Mouse (Mus musculus): ENCODE measurements around the gene Stk17b.

Gene Stk17b

DNA sequence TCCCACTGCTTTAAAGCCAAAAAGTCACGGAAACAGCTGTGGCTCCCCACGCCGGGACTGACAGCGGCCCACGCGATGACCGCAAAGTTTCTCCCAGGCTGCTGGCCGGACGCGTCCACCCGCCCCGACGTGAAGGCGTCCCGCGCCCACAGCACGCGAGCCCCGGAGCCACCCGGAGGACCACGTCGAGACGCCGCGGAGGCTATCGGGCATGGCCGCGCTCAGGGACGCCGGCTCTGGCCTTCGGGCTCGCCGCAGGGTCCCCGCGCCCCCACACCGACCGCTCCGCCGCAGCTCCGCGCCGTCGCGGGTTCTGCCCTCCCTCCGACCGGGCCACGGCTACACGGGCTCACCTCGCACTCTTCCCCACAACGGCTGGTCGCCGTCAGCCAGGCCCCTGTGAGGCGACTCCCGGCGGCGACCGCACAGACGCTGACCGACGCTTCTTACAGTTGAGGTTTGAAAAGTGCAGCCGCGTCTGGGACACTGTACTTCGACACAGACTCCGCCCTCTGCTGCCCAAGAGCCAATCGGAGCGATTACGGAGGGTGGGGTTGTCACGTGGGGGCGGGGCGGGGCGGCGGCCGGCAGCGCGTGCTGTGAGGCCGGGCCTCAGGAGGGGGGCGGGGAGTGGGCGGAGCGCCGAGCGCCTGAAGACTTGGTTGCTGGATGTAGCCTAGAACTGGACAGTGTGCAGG, at the start of gene Stk17b:
Gene Stk17b, minus strand, starts transcription at position 504 of the 698 bp plus-strand sequence.
- CTCF ChIA-PET: interaction anchor here (0.6 to 0.7 kb wide), 2 partner anchors 9 to 12 kb away, joined by 4 to 7 read pairs; no protein-coding TSS in a partner anchor

DNA sequence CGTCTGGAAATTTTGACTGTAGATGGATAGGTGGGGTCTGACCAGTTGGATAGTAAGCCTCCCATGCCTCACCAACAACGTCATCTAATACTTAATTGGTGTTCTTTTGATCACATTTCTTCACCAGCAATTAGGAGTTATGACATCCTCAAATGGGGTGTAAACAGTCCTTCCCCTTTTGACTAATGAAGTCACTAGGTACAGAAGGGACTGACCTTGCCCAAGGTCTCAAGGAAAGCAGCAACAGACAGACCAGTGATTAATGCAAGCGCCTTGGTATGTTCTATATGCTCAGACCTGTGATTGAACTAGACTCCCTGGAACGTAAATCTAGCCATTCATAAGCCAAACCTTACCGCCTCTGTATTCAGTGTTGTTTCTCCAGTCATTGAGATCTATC, 45.3 kb upstream of the Stk17b start:
- CTCF ChIA-PET: no interaction called here

DNA sequence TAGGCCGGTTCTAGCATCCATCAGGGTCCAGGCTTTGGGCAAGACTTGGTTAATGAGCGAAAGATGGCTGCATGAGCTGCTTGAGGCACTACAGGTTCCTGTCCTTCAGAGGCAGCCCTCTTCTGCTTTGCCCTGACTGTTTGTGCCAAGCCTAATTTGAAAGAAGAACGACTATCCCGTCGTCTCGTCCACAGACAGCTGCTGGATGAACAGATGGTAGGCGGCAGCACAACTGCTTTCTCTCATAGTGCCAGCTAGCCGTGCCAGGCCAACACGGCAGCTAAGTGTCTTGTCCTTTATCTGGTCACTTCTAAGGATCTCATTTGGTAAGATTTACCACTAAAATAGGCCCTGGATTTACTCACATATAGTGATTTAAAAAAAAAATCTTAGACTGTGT, 44.1 kb upstream of the Stk17b start:
- CTCF ChIA-PET: interaction anchor here (0.6 to 1.3 kb wide), 3 partner anchors 9 to 56 kb away, joined by 3 to 4 read pairs (median 3); no protein-coding TSS in a partner anchor

DNA sequence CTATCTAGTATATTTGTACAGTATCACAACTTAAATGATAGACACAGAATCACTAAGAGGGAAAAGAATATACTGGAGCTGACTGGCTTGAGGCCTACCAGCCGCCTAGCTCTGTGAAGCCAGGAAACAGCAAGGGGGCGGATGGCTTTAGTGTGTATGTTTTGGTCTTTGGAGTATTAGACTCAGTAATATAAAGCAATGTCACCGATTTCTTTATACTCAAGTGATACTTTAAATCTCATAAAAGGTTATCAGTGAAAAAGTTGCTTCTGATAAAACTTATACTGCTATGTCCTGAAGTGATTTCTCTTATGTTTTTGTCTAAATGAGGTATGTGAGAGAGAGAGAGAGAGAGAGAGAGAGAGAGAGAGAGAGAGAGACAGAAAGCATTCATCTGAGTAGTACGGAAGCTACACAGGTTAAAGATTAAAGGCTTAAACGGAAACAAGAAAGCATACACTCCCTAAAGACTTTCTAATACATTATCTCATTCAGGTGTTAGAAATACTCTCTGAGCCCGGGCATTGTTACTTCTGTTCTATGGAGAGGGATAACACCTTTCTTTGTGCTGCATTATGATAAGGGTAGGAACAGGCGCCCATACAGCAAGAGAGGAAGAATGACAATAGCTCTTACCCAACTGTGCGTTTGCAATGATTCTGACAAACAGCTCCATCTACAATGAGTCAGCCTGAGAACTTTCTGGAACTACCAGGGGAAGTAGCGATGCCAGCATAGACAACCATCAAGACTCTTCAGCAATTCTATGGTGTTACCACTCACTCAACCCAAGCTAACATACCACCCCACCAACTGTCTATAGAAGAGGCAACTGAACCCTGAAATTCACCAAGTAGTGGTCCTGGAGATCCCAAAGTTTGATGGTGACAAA, 39.7 kb upstream of the Stk17b start:
- CTCF ChIA-PET: interaction anchor here (0.6 to 1.9 kb wide), 3 partner anchors 50 to 883 kb away, joined by 3 to 6 read pairs (median 5); no protein-coding TSS in a partner anchor

DNA sequence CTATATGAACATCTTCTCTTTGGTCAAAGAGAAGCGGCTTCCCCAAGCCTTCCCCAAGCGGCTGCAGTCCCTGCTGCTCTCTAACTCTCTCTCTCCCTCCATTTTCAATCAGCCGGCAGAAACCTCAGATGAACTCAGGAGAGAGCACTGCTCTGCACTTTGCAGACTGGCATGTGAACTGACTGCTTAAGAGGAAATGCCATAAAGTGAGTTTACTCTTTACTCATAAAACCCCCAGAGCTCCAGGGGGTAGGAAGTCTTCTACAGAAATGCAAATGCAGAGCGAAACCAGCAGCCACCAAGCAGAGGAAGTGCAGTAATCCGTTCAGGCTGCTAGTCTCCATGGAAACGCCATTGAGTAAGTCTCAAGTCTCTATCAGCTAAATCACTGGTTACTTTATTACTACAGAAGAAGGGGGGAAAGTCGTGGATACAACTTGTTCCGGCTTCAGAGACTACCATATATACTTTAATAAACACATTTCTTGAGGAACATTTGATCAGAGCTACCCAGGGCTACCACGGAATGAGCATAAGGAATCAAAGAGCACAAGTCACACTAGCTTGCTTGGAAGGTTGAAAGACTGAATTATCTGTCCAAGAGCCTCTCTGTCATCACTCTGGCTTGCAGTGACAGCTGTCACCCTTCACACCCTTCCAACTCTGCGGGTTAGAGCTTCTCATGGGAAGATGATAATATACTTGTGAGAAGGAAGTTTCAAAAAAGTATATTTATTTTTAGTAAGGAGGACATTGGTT, 38.8 kb upstream of the Stk17b start:
- CTCF ChIA-PET: interaction anchor here (1.1 to 1.9 kb wide), 2 partner anchors 49 to 66 kb away, joined by 3 to 5 read pairs; no protein-coding TSS in a partner anchor

DNA sequence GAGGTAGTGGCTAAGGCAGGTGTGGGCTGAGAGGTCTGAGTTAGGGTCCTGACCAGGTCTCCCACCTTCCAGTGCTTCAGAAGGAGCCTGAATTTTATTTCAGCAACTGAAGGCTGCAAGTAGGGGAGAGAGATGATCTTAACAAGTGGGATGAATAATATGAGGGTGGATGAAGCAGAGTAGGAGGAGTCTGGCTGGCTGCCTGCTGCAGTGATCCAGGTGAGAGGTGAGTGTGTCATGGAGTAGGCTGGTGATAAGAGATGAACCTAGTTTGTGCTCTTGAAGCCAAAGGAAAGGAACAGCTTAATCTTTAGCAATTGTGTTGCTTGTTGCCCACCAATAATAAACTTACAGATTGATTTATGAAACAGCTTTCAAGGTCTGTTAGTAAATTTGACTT, 37.0 kb upstream of the Stk17b start:
- CTCF ChIA-PET: interaction anchor here (1.0 kb wide), 1 partner anchor 44 kb away, joined by 20 read pairs; no protein-coding TSS in a partner anchor

DNA sequence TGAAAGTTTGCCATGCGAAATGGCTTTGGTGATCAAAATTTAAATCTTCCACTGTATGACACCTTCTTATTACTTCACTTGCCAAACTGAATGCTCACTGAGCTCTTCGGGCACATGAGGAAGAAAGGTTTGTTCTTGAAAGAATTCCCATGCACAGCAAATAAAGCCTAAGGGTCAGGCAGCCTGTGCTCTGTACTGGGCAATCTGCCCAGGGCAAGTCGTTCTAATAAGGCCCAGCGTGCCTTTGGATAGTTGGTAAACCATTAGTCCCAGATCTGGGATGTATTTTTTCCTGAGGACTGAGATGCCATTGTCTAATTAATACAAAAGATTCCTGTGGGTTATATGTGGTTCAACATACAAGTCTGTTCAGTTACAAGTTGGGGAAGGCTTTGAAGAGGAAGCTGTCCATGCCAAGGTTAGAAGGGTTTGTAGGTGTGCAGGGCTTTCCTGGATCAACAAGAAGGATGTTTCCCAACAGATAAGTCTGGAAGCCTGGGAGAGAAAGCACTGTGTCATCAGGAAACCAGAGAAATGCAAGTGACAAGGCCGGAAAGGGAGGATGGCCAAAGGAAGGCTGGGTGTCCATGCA, 35.1 kb upstream of the Stk17b start:
- CTCF ChIA-PET: interaction anchor here (0.6 to 0.7 kb wide), 2 partner anchors 19 to 63 kb away, joined by 3 to 19 read pairs; no protein-coding TSS in a partner anchor

DNA sequence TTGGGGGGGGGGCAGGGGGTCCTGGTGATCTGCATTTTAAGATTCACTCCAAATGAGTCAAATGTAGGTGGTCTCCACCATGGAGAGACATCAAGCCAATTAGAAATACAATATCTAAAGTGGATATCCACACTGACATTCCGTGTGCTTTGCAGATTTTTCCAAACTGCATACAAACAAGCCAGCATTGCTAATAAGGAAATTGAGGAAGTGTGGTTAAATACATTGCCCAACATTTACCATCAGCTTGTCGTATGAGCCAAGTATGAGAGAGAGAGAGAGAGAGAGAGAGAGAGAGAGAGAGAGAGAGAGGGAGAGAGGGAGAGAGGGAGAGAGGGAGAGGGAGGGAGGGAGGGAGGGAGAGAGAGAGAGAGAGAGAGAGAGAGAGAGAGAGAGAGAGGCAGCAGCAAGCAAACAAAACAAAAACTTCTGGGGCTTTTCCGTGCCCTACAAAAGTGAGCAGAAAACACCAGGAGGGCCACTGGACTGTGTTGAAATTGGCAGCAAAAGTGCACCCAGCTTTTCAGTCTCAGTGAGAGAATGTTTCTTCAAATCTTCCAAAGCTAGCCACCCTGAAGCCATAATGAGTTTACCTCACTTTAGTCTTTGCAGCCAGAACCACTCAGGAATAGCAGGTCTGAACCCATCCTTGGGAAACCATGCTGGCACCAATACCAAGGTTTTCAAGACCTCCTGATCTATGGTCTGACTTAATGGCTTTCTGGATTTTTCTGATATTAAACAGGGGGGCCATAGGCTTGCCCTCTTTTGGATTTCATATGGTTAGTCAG, 33.2 kb upstream of the Stk17b start:
- CTCF ChIA-PET: interaction anchor here (0.6 to 1.8 kb wide), 9 partner anchors 10 to 70 kb away, joined by 3 to 17 read pairs (median 4); no protein-coding TSS in a partner anchor

DNA sequence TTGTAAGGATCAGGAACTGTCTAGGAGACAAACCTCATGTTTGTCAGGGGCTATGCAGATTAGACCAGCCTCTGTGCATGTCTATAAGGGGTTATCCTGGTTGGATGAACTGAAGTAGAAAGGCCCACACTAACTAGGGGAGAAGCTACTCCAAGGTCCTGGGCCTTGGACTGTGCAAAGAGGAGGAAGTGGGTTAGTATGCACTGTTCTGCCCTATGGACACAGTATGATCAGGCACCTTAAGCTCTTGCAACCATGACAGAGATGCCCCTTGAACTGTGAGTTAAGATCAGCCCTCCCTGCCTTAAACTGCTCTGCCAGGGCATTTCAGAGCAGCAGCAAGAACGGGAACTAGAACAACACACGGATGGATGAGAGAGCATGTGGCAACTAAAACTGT, 31.3 kb upstream of the Stk17b start:
- CTCF ChIA-PET: no interaction called here

DNA sequence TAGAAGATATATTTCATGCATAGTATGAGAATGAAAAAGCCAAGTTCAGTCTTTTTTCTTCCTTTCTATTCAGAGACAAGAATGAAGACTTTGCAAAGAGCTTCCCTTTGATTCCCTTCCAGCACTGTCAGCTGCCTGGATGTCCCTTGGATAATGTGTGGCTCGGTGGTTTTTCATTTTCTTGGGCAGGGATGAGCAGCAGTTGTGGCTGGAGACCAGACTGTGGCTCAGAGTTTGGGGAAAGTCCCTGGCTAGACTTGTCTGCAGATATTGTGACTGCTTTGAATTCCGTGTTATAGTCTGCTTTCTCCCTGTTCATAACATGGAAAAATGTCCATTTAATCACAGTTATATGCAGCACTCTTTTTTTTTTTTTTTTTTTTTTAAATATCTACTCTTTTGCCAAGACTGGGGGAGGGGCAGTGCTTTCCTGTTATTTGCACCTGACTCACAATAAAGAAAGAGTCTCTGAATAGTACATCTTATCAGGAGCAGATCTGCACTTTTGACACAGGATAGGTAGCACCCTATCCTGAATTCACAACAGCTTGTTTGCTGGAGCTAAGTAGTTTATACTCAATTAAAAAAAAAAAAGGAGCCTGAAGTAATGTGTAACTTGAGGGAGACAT, 29.2 kb upstream of the Stk17b start:
- CTCF ChIA-PET: no interaction called here

DNA sequence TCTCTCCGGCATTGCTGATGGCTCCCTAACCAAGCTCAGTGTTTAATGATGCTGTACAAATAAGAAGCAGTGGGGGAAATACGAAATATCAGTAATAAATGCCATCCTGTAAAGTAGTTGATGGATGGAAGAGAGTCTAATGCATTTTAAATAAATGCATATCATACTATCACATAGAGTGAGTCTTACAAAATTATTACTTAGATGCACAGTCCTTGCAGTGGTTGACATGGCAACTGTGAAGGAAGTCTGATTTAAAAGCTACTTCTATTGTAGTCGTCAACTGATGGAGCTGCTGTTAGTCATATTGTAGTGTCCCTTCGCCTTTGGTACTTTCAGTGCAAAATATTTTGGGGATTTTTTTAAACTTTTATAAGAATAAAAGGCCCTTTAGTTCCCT, 26.9 kb upstream of the Stk17b start:
- CTCF ChIA-PET: no interaction called here

DNA sequence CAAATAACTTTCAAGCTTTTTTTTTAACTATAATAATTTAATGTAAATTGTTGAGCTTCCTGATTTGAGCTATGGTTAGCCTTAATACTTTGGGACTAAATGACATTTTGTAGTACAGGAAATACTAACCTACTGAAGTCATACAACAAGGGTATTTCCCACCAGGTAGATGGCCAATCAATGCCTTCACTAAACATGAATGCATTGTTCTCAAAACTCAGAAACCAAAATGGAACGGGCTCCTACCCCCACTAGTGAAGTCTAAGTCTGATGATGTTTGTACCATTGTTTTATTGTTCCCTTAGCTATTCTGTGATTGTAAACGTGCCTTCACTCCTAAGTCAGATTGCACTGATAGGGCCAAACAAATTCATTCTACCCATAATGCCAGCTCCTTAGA, 23.2 kb upstream of the Stk17b start:
- CTCF ChIA-PET: interaction anchor here (1.1 kb wide), 1 partner anchor 10 kb away, joined by 3 read pairs; no protein-coding TSS in a partner anchor

DNA sequence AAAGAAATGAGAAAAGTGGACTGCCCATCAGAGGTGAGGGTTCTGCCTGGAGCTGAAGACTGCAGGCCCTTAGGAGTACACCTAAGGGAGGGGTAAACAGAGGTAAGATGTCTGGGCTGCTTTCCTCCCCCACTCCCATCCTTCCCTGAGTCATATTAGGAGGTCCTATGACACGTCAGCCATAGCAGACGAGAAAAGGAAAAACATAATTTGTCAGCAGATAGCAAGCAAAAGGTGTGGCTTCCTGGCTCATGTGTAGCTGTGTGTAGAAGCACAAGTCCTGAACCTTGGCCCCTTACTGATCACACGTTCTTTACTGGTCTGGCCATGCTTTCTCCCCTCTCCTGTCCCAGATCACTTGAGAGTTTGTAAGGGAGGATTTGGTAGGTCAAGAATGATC, 12.8 kb upstream of the Stk17b start:
- CTCF ChIA-PET: interaction anchor here (0.6 to 1.5 kb wide), 2 partner anchors 46 to 48 kb away, joined by 3 to 4 read pairs; no protein-coding TSS in a partner anchor

DNA sequence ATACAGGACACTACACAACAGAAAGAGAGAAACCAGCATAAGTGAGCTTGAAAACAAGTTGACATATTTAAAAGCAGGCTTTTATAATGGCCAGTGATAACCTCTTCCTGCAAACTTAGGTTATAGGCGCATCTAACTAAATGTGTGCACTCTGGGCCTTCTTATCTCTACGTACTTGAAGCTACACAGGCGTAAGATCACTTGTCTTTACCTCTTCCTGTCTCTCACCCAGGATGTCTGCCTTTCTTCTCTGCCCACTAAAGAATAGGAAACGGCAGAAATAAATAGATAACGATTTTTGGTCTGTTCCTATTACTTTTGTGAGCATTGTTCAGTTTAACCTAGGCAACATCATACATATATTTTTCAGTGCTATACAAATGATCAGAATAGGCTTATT, 12.1 kb upstream of the Stk17b start:
- CTCF ChIA-PET: interaction anchor here (0.6 to 1.5 kb wide), 3 partner anchors 22 to 83 kb away, joined by 3 to 12 read pairs (median 4); no protein-coding TSS in a partner anchor

DNA sequence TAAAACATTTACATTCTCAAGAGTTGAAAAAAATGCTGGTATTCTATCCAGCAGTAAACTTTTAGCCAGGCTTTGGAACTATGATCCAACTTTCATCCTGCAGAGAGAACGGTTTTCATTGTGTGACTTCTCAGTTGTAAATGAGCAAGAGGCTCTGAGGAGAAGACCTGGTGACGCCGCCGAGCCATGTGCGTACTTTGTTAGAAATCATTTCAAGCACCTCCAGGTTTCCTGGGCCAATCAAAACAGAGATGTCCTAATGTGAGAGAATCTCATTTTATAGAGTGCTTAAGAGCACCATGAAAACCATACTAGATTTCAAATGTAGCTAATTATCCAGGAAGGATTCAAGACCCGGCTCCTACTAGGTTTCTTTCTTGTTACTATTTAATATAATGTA, 11.2 kb upstream of the Stk17b start:
- CTCF ChIA-PET: no interaction called here

DNA sequence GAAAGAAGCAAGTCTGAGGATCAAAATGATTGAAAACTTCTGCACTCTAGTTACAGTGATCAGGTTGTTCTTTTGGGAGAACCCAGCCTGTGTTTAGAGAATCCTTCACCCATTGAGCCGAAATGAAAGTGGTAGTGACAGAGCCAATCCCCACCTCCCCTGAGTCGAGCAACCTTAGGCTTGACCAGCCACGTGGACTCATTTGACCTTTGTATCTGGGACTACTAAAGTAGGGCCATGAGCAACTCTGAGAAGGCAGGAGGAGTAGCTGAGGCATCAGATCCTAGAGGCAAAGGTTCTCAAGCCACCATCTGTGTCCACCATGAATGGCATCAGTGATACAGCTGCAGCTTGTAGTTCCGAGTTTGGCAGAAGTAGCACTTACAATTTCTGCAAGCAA, 10.6 kb upstream of the Stk17b start:
- CTCF ChIA-PET: no interaction called here

DNA sequence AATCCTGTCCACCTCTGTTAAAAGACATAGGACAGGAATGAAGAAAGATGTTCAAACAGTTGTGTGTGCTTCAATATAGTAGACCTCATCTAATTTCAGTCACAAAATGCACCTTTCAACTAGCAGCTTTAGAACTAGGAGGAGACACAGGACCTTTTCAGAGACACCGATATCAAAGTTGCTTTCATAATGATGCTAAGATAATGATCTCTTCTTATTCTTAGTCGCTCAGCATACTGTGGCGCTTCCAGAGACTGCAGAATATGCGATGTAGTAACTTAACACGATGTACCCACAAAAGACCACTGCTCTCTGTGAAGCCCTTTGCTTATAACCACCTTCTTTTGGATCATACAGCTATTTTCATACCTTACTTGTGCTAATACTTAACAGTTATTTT, 10.1 kb upstream of the Stk17b start:
- CTCF ChIA-PET: no interaction called here

DNA sequence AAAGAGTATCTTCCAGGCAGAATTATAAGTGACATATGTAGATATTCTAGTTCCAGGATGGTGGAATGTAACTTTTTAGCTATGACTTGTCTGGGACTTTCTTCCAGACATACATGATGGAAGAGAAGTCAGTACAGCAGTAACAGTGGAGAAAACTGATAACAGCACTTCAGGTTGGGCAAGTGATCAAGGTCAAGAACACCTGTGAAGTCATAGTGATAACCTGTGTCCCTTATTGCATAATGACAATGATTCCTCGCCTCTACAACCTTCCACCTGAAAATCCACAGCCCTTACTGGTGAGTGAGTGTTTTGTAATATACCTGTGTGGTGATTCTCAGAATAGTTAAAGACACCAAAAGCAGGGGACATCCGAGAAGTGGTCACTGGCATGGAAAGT, 9.3 kb upstream of the Stk17b start:
- CTCF ChIA-PET: no interaction called here

DNA sequence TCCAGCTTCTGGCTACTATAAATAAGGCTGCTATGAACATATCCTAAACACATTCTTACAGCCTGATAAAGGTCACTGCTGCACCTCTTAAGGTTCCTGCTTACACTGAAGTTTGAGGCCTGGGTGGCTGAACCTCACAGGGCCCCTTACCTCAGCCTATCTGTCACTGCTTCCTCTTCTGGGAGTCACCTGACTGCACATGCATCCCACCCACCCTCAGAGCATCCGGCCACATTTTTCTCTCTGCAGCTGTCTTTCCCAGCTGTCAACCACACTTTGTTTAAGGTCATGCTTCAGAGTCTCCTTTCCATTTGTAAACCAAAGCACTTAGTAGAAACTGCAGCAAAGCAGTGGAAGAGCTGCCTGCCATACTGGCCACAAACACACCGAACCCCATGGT, 6.3 kb upstream of the Stk17b start:
- CTCF ChIA-PET: interaction anchor here (1.1 kb wide), 1 partner anchor 26 kb away, joined by 4 read pairs; no protein-coding TSS in a partner anchor

DNA sequence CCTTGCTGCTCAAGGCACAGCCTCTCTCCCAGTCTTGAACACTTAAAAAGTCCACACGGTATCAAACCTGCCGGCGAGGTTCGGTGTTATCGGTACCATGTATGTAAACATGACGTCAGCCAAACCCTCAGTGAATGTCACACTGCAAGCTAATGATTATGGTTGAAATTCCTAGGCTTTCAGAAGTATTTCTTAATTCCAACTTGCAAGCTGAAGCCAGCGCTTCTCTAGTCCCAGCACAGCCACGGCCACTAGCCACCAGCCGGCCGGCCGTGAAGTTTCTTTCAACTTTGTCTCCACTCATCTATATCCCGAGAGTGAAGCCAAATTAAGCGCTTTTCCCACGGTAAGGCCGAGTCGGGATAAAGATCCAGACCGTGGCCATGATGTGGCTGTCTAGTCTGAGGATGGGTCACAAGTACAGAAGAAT, 718 bp downstream of the Stk17b start:
- CTCF ChIA-PET: interaction anchor here (0.6 kb wide), 1 partner anchor 8 kb away, joined by 4 read pairs; no protein-coding TSS in a partner anchor

Measured in spleen, embryonic (tissue).